Mouse (Mus musculus): ENCODE data around the gene Dhrs1.

- no peak for TF ChIP-seq POLR2A (IDR thresholded peaks at IDR 0.05; ENCODE audit: low read depth, low read length)
- no peak for TF ChIP-seq CTCF (conservative IDR thresholded peaks at IDR 0.05; ENCODE audit: insufficient read depth, insufficient read length, low read depth, low read length)
Measured at GRCm38 (mm10) chr14:55726261-55726660, 19.2 kb downstream of the Dhrs1 start.

Measured in kidney, adult 2 months (tissue).